Mouse (Mus musculus) limb, embryonic 10.5 days (tissue): ENCODE measurements around the gene Six6. TPM values are rescaled to one million over a fixed set of nuclear protein-coding genes. Genes with fewer than 3 reads are reported as not detected.

Experiments
- DNase-seq: peaks from one replicate; pipeline ENCODE4 v3.0.0-alpha.2; 2017; ENCODE audit warnings: low spot score
- H3K27ac ChIP-seq: fragments of 300-500 bp; sonication (generic); 2 replicates; pipeline ENCODE4 v1.5.1; 2016; ENCODE audit warnings: mild to moderate bottlenecking
- H3K27me3 ChIP-seq: fragments of 300-500 bp; sonication (generic); 2 replicates; pipeline ENCODE4 v1.6.1; 2016; ENCODE audit warnings: low read depth, mild to moderate bottlenecking; ENCODE audit not compliant: poor library complexity, severe bottlenecking
- H3K36me3 ChIP-seq: fragments of 300-500 bp; sonication (generic); 2 replicates; pipeline ENCODE4 v1.6.1; 2016; ENCODE audit warnings: mild to moderate bottlenecking, moderate library complexity
- H3K4me1 ChIP-seq: fragments of 300-500 bp; sonication (generic); 2 replicates; pipeline ENCODE4 v1.6.1; 2016
- H3K4me3 ChIP-seq: fragments of 300-500 bp; sonication (generic); 2 replicates; pipeline ENCODE4 v1.5.1; 2016; ENCODE audit warnings: mild to moderate bottlenecking, moderate library complexity
- H3K9me3 ChIP-seq: fragments of 300-500 bp; sonication (generic); replicated peaks from 2 replicates; pipeline ENCODE4 v1.6.1; 2016; ENCODE audit warnings: mild to moderate bottlenecking
- WGBS: fragments of 180-500 bp; shearing (Covaris S2); methylation state at CpG from one replicate; pipeline ENCODE4 v1.1.7; 2016; 5-methylcytosine and 5-hydroxymethylcytosine counted together
- polyA plus RNA-seq: library from polyadenylated mRNA; unstranded; fragments of >200 nt; fragmentation: Nextera tagmentation; extraction: Ambion mirVana; gene quantifications from 2 replicates; pipeline ENCODE4 v1.2.1, GENCODE M21; 2016

The Six6 gene
- polyA plus RNA-seq, 1 experiment from 2014 or later, result not detected

- H3K27me3 ChIP-seq, result peaks cover 100% of the 10 kb centered on the region
- DNase-seq, result peak; percentile 55
- no peaks in the 10 kb centered on the region for H3K36me3 ChIP-seq
- H3K4me3 ChIP-seq, result peak overlapping the region; percentile 59
- H3K9me3 ChIP-seq, result no peaks in the 10 kb centered on the region
- peaks cover 24% of the 10 kb centered on the region for H3K4me1 ChIP-seq
- WGBS, result 2% methylated on average over 24 of the region's 24 CpGs
- no peak overlapping the region for H3K27ac ChIP-seq
Measured at GRCm38 (mm10) chr12:72944411-72945225, 4.9 kb downstream of the Six6 start.

GRCm38 (mm10) chr12:72945301-72946063 is 5.8 kb downstream of the Six6 start:
- H3K27ac ChIP-seq, result peak overlapping the region; percentile 69
- H3K4me3 ChIP-seq, result peak overlapping the region; percentile 59
- H3K9me3 ChIP-seq, result no peaks in the 10 kb centered on the region
- no peaks in the 10 kb centered on the region for H3K36me3 ChIP-seq
- DNase-seq, result peak; percentile 72
- WGBS, result under 1% methylated on average over 89 of the region's 89 CpGs
- H3K27me3 ChIP-seq, result peaks cover 99% of the 10 kb centered on the region
- peaks cover 16% of the 10 kb centered on the region for H3K4me1 ChIP-seq

- Histone ChIP-seq H3K36me3 (no peaks in the 10 kb centered on the region), H3K4me1 (peaks cover 14% of the 10 kb centered on the region), H3K27me3 (peaks cover 98% of the 10 kb centered on the region), H3K27ac (peak overlapping the region; percentile 69; the same call in 1 of the 2 replicates), H3K4me3 (peak overlapping the region; percentile 59), H3K9me3 (no peaks in the 10 kb centered on the region)
- DNase-seq, result no peak
- WGBS, result 3% methylated on average over 8 of the region's 8 CpGs
Measured at GRCm38 (mm10) chr12:72946064-72946395, 6.3 kb downstream of the Six6 start.

GRCm38 (mm10) chr12:72946805-72947204 is 7.1 kb downstream of the Six6 start:
- Histone ChIP-seq H3K36me3 (no peaks in the 10 kb centered on the region), H3K4me1 (peaks cover 14% of the 10 kb centered on the region), H3K27me3 (peaks cover 96% of the 10 kb centered on the region), H3K27ac (no peak overlapping the region), H3K9me3 (no peaks in the 10 kb centered on the region), H3K4me3 (no peak overlapping the region)
- no peak for DNase-seq

- H3K36me3 ChIP-seq, result no peaks in the 10 kb centered on the region
- H3K27me3 ChIP-seq, result peaks cover 95% of the 10 kb centered on the region
- peaks cover 14% of the 10 kb centered on the region for H3K4me1 ChIP-seq
- no peak overlapping the region for H3K4me3 ChIP-seq
- DNase-seq, result peak; percentile 34
- WGBS, result 17% methylated on average over 2 of the region's 2 CpGs
- no peaks in the 10 kb centered on the region for H3K9me3 ChIP-seq
- no peak overlapping the region for H3K27ac ChIP-seq
Measured at GRCm38 (mm10) chr12:72947335-72947734, 7.6 kb downstream of the Six6 start.

- H3K4me3 ChIP-seq, result no peak overlapping the region
- H3K27ac ChIP-seq, result no peak overlapping the region
- 84% methylated on average over 5 of the region's 5 CpGs for WGBS
- H3K36me3 ChIP-seq, result no peaks in the 10 kb centered on the region
- H3K4me1 ChIP-seq, result no peaks in the 10 kb centered on the region
- no peaks in the 10 kb centered on the region for H3K9me3 ChIP-seq
- peaks cover 60% of the 10 kb centered on the region for H3K27me3 ChIP-seq
- DNase-seq, result no peak
Measured at GRCm38 (mm10) chr12:72953089-72953488, 13.4 kb downstream of the Six6 start.

GRCm38 (mm10) chr12:72953858-72954257 is 14.2 kb downstream of the Six6 start:
- peaks cover 53% of the 10 kb centered on the region for H3K27me3 ChIP-seq
- no peak overlapping the region for H3K27ac ChIP-seq
- no peak overlapping the region for H3K4me3 ChIP-seq
- no peaks in the 10 kb centered on the region for H3K9me3 ChIP-seq
- no peaks in the 10 kb centered on the region for H3K4me1 ChIP-seq
- no peaks in the 10 kb centered on the region for H3K36me3 ChIP-seq
- 91% methylated on average over 5 of the region's 5 CpGs for WGBS
- no peak for DNase-seq

GRCm38 (mm10) chr12:72954906-72955305 is 15.2 kb downstream of the Six6 start:
- DNase-seq, result no peak
- H3K27me3 ChIP-seq, result peaks cover 42% of the 10 kb centered on the region

GRCm38 (mm10) chr12:72957829-72958424 is 18.2 kb downstream of the Six6 start:
- H3K36me3 ChIP-seq, result no peaks in the 10 kb centered on the region
- no peaks in the 10 kb centered on the region for H3K9me3 ChIP-seq
- no peak overlapping the region for H3K27ac ChIP-seq
- no peak overlapping the region for H3K4me3 ChIP-seq
- no peaks in the 10 kb centered on the region for H3K4me1 ChIP-seq
- H3K27me3 ChIP-seq, result peaks cover 21% of the 10 kb centered on the region
- WGBS, result 70% methylated on average over 6 of the region's 6 CpGs
- no peak for DNase-seq

More at GRCm38 (mm10) chr12:72954906-72955305, 15.2 kb downstream of the Six6 start:
- Histone ChIP-seq H3K27ac (no peak overlapping the region), H3K4me1 (no peaks in the 10 kb centered on the region), H3K9me3 (no peaks in the 10 kb centered on the region), H3K36me3 (no peaks in the 10 kb centered on the region), H3K4me3 (no peak overlapping the region)
- 79% methylated on average over 4 of the region's 4 CpGs for WGBS

- no peaks in the 10 kb centered on the region for H3K4me1 ChIP-seq
- H3K27ac ChIP-seq, result no peak overlapping the region
- H3K36me3 ChIP-seq, result no peaks in the 10 kb centered on the region
- peaks cover 16% of the 10 kb centered on the region for H3K27me3 ChIP-seq
- H3K4me3 ChIP-seq, result no peak overlapping the region
- H3K9me3 ChIP-seq, result no peaks in the 10 kb centered on the region
- DNase-seq, result no peak
- 95% methylated on average over 3 of the region's 3 CpGs for WGBS
Measured at GRCm38 (mm10) chr12:72958446-72958845, 18.8 kb downstream of the Six6 start.

- Histone ChIP-seq H3K4me3 (no peak overlapping the region), H3K27ac (no peak overlapping the region), H3K27me3 (no peaks in the 10 kb centered on the region), H3K36me3 (no peaks in the 10 kb centered on the region), H3K9me3 (no peaks in the 10 kb centered on the region), H3K4me1 (no peaks in the 10 kb centered on the region)
- 58% methylated on average over 6 of the region's 6 CpGs for WGBS
- DNase-seq, result no peak
Measured at GRCm38 (mm10) chr12:72962761-72963160, 23.1 kb downstream of the Six6 start.

GRCm38 (mm10) chr12:72967541-72967940 is 27.8 kb downstream of the Six6 start:
- Histone ChIP-seq H3K27ac (no peak overlapping the region), H3K9me3 (no peaks in the 10 kb centered on the region), H3K4me3 (no peak overlapping the region), H3K27me3 (peaks cover 15% of the 10 kb centered on the region; the same call in 1 of the 2 replicates), H3K4me1 (no peaks in the 10 kb centered on the region), H3K36me3 (no peaks in the 10 kb centered on the region)
- DNase-seq, result no peak
- WGBS, result 87% methylated on average over 7 of the region's 7 CpGs

GRCm38 (mm10) chr12:72970620-72971019 is 30.9 kb downstream of the Six6 start:
- 70% methylated on average over 14 of the region's 14 CpGs for WGBS
- no peak for DNase-seq
- Histone ChIP-seq H3K36me3 (no peaks in the 10 kb centered on the region), H3K4me1 (peaks cover 3% of the 10 kb centered on the region; the same call in 1 of the 2 replicates), H3K27ac (no peak overlapping the region), H3K27me3 (peaks cover 32% of the 10 kb centered on the region; the same call in 1 of the 2 replicates), H3K9me3 (no peaks in the 10 kb centered on the region), H3K4me3 (no peak overlapping the region)
